ENCODE assay signal across 9 mouse cellular contexts in genomic region chr3:152749461-152749871, GRCm38 (mm10). TPM values are rescaled to one million over a fixed set of nuclear protein-coding genes. Genes with fewer than 3 reads are reported as not detected.
DNase-seq lines count a peak whose midpoint lies in the region; ATAC-seq and TF ChIP-seq lines count a peak whose summit lies in the region.
"Had no signal": no experiment of that assay in that cellular context is flagged by ENCODE, and none has a peak within 500 bp of the region (broad histone marks: within the 10 kb centered on the region; RNA-seq: fewer than 3 reads in every experiment).

No protein-coding gene starts in this region.

- TF ChIP-seq EP300 in MEL (IDR thresholded peaks at IDR 0.05; ENCODE audit: low read depth in 1 of 2, low read length in 2 of 2), result no peak

- H3K27ac ChIP-seq in hindbrain, embryonic 11.5 days (ENCODE audit: low read depth, low read length), result no peak overlapping the region
- H3K27ac ChIP-seq in hindbrain, embryonic 16.5 days (ENCODE audit: low read depth, low read length), result no peak overlapping the region
- peak overlapping the region; percentile 6 for H3K27ac ChIP-seq in MEL (ENCODE audit: control insufficient read depth, low read depth, low read length)
- H3K27ac ChIP-seq: embryonic facial prominence, embryonic 13.5 days had no signal

- H3K4me3 ChIP-seq in hindbrain, embryonic 11.5 days (ENCODE audit: low read depth, low read length), result no peak overlapping the region
- no peak overlapping the region for H3K4me3 ChIP-seq in hindbrain, embryonic 16.5 days (ENCODE audit: low read length)
- H3K4me3 ChIP-seq in MEL (ENCODE audit: control insufficient read depth in 1 of 2, insufficient read depth in 1 of 2, low read depth in 2 of 2, low read length in 2 of 2), result no peak overlapping the region
- H3K4me3 ChIP-seq: embryonic facial prominence, embryonic 13.5 days had no signal

- H3K27me3 ChIP-seq in hindbrain, embryonic 11.5 days (ENCODE audit: control insufficient read depth, insufficient read depth, low read length), result no peaks in the 10 kb centered on the region
- no peaks in the 10 kb centered on the region for H3K27me3 ChIP-seq in hindbrain, embryonic 16.5 days (replicated peaks; ENCODE audit: control insufficient read depth, insufficient read depth, low read length)
- H3K27me3 ChIP-seq in MEL (ENCODE audit: control insufficient read depth in 1 of 2, insufficient read depth in 2 of 2, low read length in 2 of 2), result no peaks in the 10 kb centered on the region
- H3K27me3 ChIP-seq: embryonic facial prominence, embryonic 13.5 days had no signal

- no peak for ATAC-seq in hindbrain, embryonic 11.5 days (ENCODE audit: low FRiP score)
- no peak for ATAC-seq in hindbrain, embryonic 16.5 days
- no peak for ATAC-seq in cerebellum, adult (ENCODE audit: insufficient number of reproducible peaks, low FRiP score, low TSS enrichment)

- peak; percentile 97 for TF ChIP-seq RAD21 in MEL (IDR thresholded peaks at IDR 0.05; ENCODE audit: low read depth, low read length)

- peak; percentile 68 for DNase-seq in hindbrain, embryonic 11.5 days (ENCODE audit: low spot score)
- DNase-seq in 416B (ENCODE audit: low read depth) (peak; percentile 80), MEL (ENCODE audit: low read depth, low spot score) (peak; percentile 81)
- peak; percentile 44 for DNase-seq in fibroblast of lung, adult 2 months (ENCODE audit: low read depth)
- peak; percentile 46 for DNase-seq in lung, postnatal 14 days
- no peak for DNase-seq in spleen, postnatal 14 days (ENCODE audit: low spot score in 2 of 2)

- TF ChIP-seq CTCF in MEL (IDR thresholded peaks at IDR 0.05 in 2 of 3, conservative IDR thresholded peaks at IDR 0.05 in 1 of 3; ENCODE audit: control insufficient read depth in 1 of 3, insufficient read depth in 1 of 3, low read depth in 2 of 3, low read length in 3 of 3, poor library complexity in 1 of 3, severe bottlenecking in 1 of 3), result peak; percentile 43 to 77 (median 44)

- no peak for TF ChIP-seq POLR2A in MEL (IDR thresholded peaks at IDR 0.05; ENCODE audit: control insufficient read depth in 1 of 2, insufficient read depth in 1 of 2, low read depth in 1 of 2, low read length in 2 of 2, poor library complexity in 1 of 2)

- H3K9ac ChIP-seq in hindbrain, embryonic 11.5 days (ENCODE audit: low read depth, low read length), result no peak overlapping the region
- H3K9ac ChIP-seq in hindbrain, embryonic 16.5 days (ENCODE audit: low read depth, low read length), result no peak overlapping the region
- H3K9ac ChIP-seq in MEL (ENCODE audit: control insufficient read depth, low read depth, low read length, poor library complexity, severe bottlenecking), result no peak overlapping the region
- H3K9ac ChIP-seq: embryonic facial prominence, embryonic 13.5 days had no signal

- WGBS in hindbrain, embryonic 11.5 days, result 37% methylated on average over 3 of the region's 3 CpGs
- WGBS in hindbrain, embryonic 16.5 days, result 34% methylated on average over 3 of the region's 3 CpGs

- no peaks in the 10 kb centered on the region for H3K79me2 ChIP-seq in MEL (ENCODE audit: control insufficient read depth, insufficient read depth, low read length, poor library complexity)

- H3K4me1 ChIP-seq in hindbrain, embryonic 11.5 days (replicated peaks; ENCODE audit: control insufficient read depth, insufficient read depth, low read length), result no peaks in the 10 kb centered on the region
- no peaks in the 10 kb centered on the region for H3K4me1 ChIP-seq in hindbrain, embryonic 16.5 days (ENCODE audit: control insufficient read depth, insufficient read depth, low read depth, low read length)
- peaks cover 3 to 8% of the 10 kb centered on the region in 2 experiments; a peak in 2 of 4 replicates for H3K4me1 ChIP-seq in MEL (ENCODE audit: control insufficient read depth in 1 of 2, insufficient read depth in 2 of 2, low read length in 2 of 2)
- H3K4me1 ChIP-seq: embryonic facial prominence, embryonic 13.5 days had no signal

- H3K4me2 ChIP-seq in hindbrain, embryonic 11.5 days (replicated peaks; ENCODE audit: low read depth, low read length), result no peak overlapping the region
- H3K4me2 ChIP-seq in hindbrain, embryonic 16.5 days (ENCODE audit: low read length), result no peak overlapping the region
- H3K4me2 ChIP-seq: embryonic facial prominence, embryonic 13.5 days had no signal

- H3K9me3 ChIP-seq in hindbrain, embryonic 11.5 days (ENCODE audit: control insufficient read depth, low read length), result no peaks in the 10 kb centered on the region
- H3K9me3 ChIP-seq in hindbrain, embryonic 16.5 days (ENCODE audit: control insufficient read depth, low read length), result no peaks in the 10 kb centered on the region
- no peaks in the 10 kb centered on the region for H3K9me3 ChIP-seq in MEL (replicated peaks; ENCODE audit: insufficient read depth, low read length)
- H3K9me3 ChIP-seq: embryonic facial prominence, embryonic 13.5 days had no signal

- H3K36me3 ChIP-seq in hindbrain, embryonic 11.5 days (ENCODE audit: control insufficient read depth, insufficient read depth, low read length), result no peaks in the 10 kb centered on the region
- peaks cover 3% of the 10 kb centered on the region; the same call in 1 of the 2 replicates for H3K36me3 ChIP-seq in hindbrain, embryonic 16.5 days (ENCODE audit: control insufficient read depth, insufficient read depth, low read length)
- peaks cover 0 to 14% of the 10 kb centered on the region in 2 experiments; a peak in 3 of 4 replicates for H3K36me3 ChIP-seq in MEL (ENCODE audit: control insufficient read depth in 1 of 2, insufficient read depth in 2 of 2, low read length in 2 of 2)

TF ChIP-seq in MEL, 35 proteins besides CTCF, POLR2A, EP300 and RAD21:
- TF ChIP-seq ZC3H11A (IDR thresholded peaks at IDR 0.05; ENCODE audit: low read depth, low read length) (peak; percentile 85), SMC3 (IDR thresholded peaks at IDR 0.05; ENCODE audit: low read depth, low read length) (peak; percentile 67), KAT2A (conservative IDR thresholded peaks at IDR 0.05; ENCODE audit: low read depth, low read length) (0 out of 2 replicates have a peak, but pooled peaks have one; percentile 32), MYC (IDR thresholded peaks at IDR 0.05; ENCODE audit: low read depth, low read length) (peak; percentile 68), BHLHE40 (IDR thresholded peaks at IDR 0.05; ENCODE audit: borderline replicate concordance, low read depth, low read length) (no peak), RCOR1 (IDR thresholded peaks at IDR 0.05; ENCODE audit: low read depth, low read length) (no peak), TCF12 (IDR thresholded peaks at IDR 0.05; ENCODE audit: low read depth, low read length) (peak; percentile 12; the same call in 1 of the 2 replicates), UBTF (IDR thresholded peaks at IDR 0.05; ENCODE audit: borderline replicate concordance, insufficient read depth, low read depth, low read length) (no peak), MXI1 (IDR thresholded peaks at IDR 0.05; ENCODE audit: low read depth, low read length) (peak; percentile 59; the same call in 1 of the 2 replicates), SIN3A (IDR thresholded peaks at IDR 0.05; ENCODE audit: low read length) (peak; percentile 73; the same call in 1 of the 2 replicates), JUND (IDR thresholded peaks at IDR 0.05; ENCODE audit: low read depth, low read length) (no peak), ELF1 (IDR thresholded peaks at IDR 0.05; ENCODE audit: low read depth, low read length) (no peak), MAZ (IDR thresholded peaks at IDR 0.05; ENCODE audit: low read depth, low read length) (peak; percentile 70; the same call in 1 of the 2 replicates)

RNA-seq across cellular contexts. Expression of gene Pigk, which starts 35.6 kb away (rescaled TPM):
- 37.6 and 58.3 TPM in 2 replicates for polyA plus RNA-seq in hindbrain, embryonic 11.5 days (2014; fragmentation: Nextera tagmentation; extraction: Ambion mirVana)
- 44.5 and 58.1 TPM in 2 replicates for polyA plus RNA-seq in hindbrain, embryonic 16.5 days (2015; fragmentation: Nextera tagmentation; extraction: Ambion mirVana)
- total RNA-seq in MEL (2012; rRNA removed), result 17.8 and 19.3 TPM in 2 replicates
- polyA plus RNA-seq in MEL (2012; ENCODE audit: insufficient read depth in 1 of 2, insufficient read length in 2 of 2, low read depth in 1 of 2, low replicate concordance in 2 of 2, missing spikeins in 1 of 2), result 10 to 100 TPM in 1 of 2 experiments, not detected in 1; 14.6 TPM

Comparison
In these comparisons a context has a peak if more than half of its experiments do, and no peak if none do; other contexts are left out.
1. DNase-seq: peak in hindbrain, embryonic 11.5 days (single experiment), 416B (single experiment), MEL (single experiment), fibroblast of lung, adult 2 months (single experiment) and lung, postnatal 14 days (single experiment); none in spleen, postnatal 14 days (0 of 2).